Mouse (Mus musculus): ENCODE results near the gene Vopp1.

DNA sequence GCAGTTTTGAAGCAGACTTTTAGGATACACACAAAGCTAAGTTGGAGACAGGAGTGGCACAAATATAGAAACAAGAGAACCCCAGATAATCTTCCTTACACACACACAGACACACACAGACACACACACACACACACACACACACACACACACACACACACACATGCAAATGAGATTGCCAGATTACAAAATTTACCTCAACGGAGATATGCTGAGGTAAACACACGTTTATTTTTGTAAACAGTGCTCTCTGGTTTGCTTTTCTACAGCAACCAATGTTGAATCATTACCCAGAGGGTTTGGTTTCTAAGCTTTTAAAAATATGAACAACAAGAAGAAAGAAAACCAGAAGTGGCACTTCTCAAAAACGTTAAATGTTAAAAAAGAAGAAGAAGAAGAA lies 1.5 kb downstream of the Vopp1 start:
- no peak for TF ChIP-seq CTCF (IDR thresholded peaks at IDR 0.05; ENCODE audit: extremely low read depth, insufficient read length, insufficient replicate concordance, low read depth, low read length)
- no peak for TF ChIP-seq POLR2A (IDR thresholded peaks at IDR 0.05; ENCODE audit: low read depth, low read length)
